Mouse (Mus musculus) adrenal gland, postnatal 36 days (tissue): ENCODE data around the gene Zdhhc1. TPM values are rescaled to one million over a fixed set of nuclear protein-coding genes. Genes with fewer than 3 reads are reported as not detected.

Experiments
- DNase-seq, 2 experiments: peaks; one replicate each; pipeline ENCODE4 v3.0.0; 2021; ENCODE audit warnings: mixed read lengths in 1 of 2
- total RNA-seq, 2 experiments: library from RNA; stranded (reverse); gene quantifications; 2 replicates each; pipeline ENCODE4 v1.2.3; 2021

Zdhhc1 gene
- total RNA-seq, 2 experiments from 2014 or later = 16.0 to 17.7 TPM

DNA sequence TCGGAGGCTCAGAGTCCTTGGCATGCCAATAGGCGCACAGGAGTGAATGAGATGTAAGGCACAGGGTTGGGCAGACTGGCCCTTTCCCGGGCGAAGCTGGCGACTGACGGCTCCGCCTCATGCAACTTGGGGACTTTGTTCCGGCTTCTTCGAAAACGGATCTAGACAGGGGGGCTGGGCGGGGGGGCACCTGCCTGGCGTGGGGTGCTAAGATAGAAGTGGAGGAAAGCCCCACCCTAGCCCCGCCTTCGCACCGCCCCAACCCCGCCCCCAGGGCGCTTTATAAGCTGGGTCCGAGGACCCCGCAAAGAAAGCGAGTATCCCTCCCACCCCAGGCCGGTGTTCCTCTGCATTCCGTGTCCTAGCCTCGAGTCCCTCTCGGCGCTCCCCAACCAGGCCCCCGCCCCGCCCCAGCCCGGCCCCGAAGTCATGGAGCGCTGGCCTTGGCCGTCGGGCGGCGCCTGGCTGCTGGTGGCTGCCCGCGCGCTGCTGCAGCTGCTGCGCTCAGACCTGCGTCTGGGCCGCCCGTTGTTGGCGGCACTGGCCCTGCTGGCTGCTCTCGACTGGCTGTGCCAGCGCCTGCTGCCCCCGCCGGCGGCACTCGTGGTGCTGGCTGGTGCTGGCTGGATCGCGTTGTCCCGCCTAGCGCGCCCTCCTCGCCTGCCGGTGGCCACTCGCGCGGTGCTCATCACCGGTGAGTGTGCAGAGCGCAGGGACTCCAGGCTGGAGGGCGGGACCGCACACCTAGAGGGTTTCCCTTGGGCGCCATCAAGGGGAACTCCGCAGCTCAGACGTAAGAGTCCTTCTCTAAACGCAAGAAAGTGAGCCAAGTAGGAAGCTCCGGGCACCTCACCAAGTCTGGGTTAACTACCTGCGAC, 22.0 kb upstream of the Zdhhc1 start, which contains the start of gene Hsd11b2:
Gene Hsd11b2, plus strand, starts transcription at position 320 of the 878 bp plus-strand sequence.
- peak; percentile 68 for DNase-seq

DNA sequence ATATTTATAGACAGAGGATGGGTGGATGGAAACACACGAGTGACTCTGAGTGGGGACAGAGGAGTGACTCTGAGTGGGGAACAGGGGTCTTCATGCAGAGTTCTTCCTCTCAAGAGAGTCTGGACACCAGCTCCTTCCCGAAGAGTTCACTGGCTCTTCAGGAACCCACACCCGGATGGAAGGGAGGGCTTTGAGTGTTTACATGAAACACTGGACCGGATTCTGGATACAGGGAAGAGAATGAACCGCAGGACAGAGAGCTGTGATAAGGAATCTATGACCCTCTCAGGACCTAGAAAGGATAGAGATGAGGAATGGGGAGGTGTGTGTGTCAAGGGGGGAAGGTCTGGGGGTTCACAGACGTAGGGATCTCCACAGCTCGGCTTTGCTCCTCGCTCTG, 20.6 kb upstream of the Zdhhc1 start:
- DNase-seq = no peak

DNA sequence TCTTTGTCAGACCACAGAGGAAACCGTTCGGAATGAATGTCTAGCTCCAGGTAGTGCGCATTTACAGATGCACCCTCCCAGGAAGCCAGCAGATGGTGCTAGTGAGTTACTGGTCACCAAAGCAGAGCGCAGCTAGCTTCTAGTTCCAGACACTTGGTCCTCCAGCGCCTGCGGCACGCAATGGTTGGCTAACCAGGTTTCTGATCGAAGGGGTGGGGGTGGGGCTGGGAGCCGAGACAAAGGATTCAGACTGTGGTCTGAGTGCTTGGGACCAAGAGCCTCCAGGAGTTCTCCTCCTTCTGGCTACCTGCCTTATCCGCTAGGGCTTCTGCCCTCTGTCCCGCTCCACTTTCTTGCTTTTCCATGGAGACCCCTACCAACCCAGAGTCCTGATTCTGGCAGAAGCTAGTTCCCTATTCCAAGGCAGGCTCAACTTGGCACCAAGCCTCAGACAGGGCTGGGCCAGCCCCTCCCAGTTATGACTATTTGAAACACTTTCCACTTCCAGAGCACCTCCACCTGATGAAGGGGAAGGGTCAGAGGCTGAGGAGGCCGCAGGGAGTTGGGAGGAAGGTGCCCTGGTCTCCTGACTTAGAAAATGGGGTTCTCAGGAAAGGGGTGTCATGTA, 19.4 kb upstream of the Zdhhc1 start:
- DNase-seq = peak; percentile 77 to 83

DNA sequence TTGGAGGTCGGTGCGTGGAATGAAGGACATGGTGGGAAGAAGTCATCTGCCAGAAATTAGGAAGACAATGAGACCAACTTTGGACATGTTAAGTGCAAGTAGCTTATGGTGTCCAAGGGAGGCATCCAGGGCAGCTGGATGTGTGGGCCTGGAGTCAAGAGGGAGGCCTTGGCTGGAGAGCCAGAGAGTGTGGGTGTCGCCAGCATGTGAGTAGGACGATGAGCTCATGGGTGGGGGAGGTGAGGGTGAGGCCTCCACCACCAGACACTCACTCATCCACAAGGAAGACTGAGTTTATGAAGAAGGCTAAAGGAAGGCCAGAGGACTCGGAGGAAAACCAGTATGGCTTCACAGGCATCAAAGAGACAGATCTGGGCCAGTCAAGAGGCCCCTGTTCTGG, 18.0 kb upstream of the Zdhhc1 start:
- peak; percentile 80 to 83 for DNase-seq

DNA sequence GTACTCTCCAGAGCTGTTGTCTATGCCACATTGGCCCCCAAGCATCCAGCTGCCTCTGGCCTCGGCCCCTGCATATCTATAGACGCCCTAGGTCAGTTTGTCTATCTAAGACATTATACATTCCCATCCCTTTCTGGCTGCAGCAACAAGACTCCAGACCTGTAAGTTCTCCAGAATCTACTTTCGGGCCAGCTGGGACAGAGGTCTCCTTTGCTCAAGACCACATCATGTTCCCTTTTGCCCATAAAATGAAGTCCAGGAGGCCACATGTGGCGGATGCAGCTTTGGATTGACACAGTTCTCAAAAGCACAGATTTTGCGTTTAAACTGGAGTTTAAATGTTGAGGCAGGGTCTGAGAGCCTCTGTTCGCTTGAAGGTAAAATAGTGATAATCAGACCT, 17.5 kb upstream of the Zdhhc1 start:
- DNase-seq = no peak

DNA sequence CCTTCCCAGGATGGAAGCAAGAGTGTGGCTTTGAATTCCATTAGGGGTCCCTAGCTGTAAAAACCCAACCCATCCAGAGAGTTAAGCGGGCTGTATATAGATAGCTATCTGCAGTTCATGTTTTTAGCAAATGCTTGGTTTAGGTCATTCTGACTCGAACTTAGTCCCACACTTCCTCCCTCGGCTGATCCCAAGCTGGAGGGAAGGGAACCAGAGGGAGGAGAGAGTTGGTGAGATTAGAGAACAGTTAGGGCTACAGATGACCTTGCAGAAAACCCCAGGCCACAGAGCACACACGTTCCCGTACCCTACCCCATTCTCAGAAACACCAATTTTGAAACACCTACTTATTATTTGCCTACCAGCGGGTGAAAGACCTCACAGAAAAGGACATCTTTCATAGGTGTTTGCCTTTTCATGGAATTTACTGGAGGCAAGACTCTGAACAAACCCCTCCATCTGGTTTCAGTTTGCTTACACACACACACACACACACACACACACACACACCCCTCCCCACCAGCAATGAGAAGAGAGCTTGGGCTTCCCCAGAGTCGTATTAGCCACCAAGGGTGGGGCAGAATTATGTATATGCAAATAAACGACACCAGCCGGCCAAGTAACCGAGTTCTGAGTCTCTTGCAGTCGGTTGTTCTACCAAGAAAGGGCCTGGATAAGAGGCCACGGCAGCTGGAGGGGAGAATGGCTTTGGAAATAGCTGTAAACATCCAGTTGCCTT, 13.5 kb upstream of the Zdhhc1 start:
- no peak for DNase-seq

DNA sequence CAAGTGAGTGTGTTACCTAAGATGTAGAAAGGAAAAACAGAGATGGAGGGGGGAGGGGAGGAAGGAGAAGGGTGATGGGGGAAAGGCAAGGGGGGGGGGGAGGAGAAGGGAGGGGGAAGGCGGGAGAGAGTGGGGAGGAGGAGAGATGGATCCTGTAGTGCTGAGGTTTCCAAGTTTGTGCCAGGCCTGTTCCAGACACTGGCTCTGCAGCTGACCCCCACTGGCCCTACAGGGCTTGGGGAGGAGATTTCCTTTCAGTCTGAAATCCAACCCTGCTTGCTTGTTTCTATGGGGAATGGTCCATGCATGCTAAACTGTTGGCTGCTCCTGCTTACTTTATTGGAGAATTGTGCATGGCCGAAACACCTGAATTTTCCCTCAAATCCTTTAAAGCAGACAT, 12.1 kb upstream of the Zdhhc1 start:
- no peak for DNase-seq

DNA sequence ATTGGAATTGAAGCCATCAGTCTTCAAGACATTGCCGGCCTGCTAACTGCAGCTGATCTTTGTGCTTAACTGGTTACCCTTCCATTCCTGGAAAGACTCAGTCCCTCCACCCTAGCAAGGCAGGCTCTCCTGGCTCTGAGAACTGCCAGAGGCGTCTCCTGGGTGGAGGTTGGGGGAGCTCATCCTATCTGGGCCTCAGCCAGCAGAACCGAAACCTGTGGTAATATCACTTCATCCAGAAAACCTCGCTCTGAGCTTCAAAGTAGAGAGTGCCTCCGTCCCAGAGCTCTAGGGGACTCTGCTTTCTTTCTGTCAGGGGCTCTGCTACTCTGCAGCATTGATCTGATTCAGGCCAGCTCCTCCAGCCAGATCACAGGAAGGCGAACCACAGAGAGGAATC, 10.3 kb upstream of the Zdhhc1 start:
- DNase-seq = no peak

DNA sequence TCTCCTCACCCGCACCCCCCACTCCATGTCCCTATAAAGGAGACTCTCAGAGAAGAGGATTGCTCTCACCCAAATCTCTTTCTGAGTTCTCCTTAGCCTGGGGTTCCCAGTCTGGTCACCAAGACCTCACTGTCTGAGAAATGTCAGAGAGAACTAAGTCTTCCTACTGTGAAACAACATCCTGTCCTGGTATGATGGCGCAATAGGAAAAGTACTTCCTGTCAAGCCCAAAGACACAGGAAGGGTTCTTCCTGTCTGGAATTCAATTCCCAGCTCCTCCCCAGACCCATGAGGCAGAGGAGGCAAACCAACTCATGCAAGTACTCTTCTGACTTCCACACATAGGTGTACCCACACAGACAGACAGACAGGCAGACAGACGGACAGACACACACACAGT, 7.9 kb upstream of the Zdhhc1 start:
- no peak for DNase-seq

DNA sequence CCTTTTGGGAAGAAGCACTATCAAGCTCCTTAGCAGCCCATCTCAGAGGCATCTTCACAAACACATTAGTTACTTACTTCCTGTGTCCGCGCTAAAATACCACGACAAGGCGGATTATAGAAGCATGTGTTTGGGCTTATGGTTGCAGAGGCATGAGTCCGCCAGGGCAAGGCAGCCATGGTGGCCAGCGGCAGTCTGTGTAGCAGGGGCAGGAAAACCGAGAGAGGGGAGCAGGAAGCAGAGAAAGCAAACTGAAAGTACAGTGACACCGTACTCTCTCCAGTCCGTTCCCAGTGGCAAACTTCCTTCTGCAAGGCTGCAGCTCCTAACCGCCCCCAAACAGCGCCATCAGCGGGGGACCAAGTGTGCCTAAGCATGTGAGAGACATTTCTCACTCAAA, 3.1 kb upstream of the Zdhhc1 start:
- DNase-seq = no peak

DNA sequence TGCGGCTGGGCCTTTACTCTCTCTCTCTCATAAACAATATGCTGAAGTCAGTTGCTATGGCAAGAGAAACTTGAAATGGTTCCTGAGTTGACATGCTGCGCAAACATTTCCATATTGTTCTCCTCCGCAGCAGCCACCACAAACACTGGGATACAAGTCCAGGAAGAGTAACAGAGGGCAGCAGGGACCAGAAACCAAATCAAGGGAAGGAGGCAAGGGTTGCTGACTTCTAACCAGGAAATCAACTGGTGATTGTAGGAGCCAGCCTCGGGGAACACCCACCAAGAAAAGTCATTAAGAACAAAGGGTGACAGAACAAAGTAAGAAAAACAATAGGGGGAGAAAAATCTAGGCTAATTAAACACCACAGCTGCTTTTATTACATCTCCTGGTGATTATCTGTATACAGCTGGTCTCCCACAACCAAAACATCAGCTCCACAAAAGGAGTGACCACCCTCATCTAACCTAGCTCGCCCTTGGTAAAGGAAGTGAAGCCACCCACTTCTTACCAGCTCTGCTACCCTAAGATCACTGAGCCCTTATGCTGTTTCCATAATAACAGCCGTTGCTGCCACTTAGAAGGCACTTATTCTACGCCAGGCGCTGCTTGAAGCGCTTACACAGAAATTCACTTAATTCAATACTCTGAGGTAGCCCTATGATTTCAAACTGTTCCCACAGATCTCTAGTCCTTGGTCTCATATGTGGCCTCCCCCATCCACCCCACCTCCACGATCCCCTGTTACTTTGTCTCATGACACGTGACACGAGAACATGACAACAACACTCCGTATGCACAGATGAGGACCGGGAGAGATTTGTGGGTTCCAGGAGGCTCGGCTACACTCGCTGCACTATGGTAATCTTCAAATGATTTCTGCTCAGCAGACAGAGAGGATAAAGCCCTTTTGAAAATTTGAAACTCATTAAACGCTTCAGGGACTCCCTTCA, 1.1 kb downstream of the Zdhhc1 start:
- no peak for DNase-seq

DNA sequence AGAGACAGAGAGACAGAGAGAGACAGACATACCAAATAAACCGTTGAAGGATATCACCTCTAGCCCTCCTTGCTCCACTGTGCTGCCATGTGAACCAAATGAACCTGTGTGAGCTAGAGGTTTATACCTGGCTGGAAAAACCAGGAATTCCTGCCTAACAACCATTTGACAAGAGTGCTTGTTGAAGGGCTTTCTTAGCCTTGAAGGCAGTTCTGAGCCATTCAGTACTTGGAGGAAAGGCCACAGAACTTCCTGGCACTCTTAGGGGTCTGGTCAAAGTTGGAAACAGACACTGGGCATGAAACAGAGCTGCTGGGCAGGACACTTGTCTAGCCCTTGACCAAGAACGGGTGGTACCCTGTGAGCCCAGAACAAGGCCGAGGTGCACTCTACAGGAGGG, 2.1 kb downstream of the Zdhhc1 start:
- DNase-seq = no peak

DNA sequence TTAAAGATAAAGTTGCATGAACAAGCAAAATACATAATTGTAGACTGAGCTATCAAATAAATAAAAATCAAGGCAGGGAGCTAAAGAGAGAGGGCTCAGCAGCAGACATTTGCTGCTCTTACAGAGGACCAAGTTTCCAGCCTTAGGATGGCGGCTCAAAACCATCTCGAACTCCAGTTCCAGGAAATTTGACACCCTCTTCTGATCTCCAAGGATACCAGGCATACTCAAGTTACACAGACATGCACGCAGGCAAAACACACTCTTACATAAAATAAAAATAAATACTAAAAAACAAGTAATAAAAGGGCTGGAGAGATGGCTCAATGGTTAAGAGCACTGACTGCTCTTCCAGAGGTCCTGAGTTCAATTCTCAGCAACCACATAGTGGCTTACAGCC, 3.2 kb downstream of the Zdhhc1 start:
- no peak for DNase-seq

DNA sequence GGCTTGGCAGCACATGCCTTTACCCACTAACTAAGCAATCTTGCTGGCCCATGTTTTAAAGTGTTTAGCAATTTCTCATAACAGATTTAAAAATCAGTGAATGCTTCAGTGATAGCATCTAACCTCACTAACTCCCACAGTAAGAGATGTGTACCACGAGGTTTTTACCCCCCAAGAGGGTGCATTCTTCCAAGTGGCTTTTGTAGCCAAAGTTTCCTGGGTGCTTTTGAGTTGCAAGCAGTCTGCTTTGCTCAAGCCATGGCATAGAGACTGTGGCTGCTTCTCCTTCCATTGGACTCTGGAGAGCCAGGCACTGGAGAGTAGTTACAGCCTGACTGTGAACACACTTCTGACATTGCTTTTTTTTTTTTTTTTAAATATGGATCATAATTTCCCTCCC, 7.4 kb downstream of the Zdhhc1 start:
- no peak for DNase-seq

DNA sequence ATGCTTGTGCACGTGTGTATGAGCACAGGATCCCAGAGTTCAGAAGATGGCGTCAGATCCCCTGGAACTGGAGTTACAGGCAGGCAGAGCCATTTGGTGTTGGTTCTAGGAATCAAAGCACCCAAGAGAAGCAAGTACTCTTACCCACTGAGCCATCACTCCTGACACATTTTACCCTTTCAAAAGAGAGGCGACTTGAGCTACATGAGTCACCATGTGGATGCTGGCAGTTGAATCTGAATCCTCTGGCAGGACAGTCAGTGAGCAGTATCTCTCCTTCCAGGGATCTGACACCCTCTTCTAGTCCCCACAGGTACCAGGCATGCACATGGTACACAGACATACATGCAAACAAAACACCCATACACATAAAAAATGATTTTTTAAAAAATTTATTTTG, 8.6 kb downstream of the Zdhhc1 start:
- no peak for DNase-seq

DNA sequence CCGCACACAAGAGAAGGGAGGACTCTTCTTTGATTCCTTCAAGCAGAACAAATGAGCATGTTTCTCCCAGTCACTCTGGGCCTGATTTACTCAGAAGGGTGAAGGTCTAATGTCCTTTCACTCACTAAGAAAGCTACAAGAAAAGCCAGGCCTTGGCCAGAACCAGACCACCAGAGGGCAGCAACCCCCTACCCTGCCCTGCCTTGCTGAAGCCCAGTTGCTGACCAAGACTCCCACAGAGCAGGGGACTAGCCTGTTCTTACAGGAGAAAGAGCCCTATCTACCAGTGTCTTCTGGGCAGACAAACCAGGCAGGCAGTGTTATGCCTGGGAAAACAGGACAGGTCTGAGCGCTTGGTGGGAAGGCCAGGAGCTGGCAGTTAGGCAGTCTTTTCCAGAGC, 12.3 kb downstream of the Zdhhc1 start:
- DNase-seq = peak; percentile 51 to 66

DNA sequence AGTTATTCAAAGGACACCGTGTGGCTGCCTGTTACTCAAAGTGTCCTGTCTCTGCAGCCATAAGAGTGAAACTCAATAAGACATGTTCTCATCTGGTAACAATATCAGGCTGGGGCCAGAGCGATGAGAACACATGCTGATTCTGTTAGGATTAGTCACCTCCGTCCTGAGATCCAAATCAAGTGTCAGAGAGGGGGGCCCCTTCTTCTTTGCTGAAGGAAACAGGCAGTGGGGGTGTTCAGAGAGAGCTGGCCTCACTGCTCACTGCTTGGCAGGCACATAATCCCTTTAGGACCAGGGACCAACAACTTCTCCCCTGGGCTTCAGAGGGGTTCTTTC, 12.7 kb downstream of the Zdhhc1 start:
- no peak for DNase-seq

DNA sequence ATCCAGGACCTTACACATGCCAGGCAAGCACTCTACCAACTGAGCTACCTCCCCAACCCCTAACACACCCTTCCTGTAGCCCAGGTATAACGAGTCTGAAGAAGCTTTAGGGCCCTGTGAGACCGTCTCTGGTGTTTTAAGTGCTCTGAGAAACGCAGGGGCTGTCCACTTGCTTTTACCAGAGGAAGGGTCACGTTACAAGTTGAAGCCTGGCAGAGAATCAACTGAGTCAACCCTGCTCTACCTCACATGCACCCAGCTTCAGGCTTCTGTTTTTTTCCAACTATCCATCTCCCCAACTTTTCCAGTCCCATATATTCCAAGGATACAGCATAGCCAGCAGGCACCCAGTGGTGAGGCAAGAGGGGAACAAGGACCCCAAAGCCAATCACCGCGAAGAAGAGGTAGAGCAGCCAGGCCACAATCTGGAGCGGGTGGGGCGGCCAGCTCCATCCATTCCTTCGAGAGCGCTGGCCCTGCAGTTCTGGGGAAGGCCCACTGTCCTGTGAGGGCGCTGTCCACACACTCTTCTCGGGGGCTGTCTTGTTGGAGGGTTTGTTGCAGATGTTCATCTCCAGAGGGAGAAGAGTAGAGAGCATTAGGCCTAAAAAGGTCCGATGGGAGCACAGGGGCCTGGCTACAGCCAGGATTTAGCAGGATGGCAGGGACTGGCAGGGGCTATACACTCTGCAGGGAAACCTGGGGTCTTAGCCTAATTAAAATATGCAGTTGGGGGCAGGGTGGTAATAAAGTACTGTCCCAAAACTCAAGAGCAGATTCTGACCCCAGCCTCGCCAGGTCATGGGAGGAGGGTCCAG, 13.3 kb downstream of the Zdhhc1 start:
- peak; percentile 46 to 60 for DNase-seq

DNA sequence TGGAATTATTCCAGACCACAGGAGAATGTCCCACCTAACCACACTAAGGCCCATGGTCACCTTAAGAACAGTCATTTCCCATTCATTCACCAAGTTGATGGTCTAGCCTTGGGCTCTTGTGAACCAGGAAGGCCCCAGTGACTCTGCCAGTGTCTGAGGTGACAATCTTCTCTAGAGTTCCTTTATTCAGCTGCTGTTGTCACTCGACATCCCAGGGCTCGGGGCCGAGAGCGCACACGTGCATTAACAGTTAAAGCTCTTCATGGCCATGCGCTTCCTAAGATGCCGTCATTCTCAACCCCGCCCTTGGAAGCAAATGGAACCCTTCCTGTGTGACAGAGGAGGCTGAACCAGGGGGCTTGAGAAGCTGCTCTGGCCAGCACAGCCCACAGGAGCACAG, 14.6 kb downstream of the Zdhhc1 start:
- DNase-seq = no peak

DNA sequence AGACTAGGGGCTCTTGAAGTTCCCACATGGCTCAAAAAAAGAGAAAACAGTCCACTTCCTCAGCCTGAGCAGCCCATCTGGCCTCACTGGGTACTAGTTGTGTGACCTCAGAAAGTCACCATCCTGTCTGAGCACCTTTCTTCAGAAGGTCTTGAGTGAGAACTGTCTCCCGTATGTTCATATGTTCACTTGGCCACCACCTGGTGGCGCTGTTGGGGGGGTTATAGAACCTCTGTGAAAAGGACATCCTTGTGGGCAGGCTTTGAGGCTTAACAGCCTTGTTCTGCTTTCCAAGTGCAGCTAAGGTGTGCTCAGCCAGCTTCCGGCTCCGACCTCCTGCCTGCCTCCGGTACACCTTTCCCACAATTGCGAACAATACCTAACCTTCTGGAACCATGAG, 15.2 kb downstream of the Zdhhc1 start:
- peak; percentile 49 to 64 for DNase-seq

DNA sequence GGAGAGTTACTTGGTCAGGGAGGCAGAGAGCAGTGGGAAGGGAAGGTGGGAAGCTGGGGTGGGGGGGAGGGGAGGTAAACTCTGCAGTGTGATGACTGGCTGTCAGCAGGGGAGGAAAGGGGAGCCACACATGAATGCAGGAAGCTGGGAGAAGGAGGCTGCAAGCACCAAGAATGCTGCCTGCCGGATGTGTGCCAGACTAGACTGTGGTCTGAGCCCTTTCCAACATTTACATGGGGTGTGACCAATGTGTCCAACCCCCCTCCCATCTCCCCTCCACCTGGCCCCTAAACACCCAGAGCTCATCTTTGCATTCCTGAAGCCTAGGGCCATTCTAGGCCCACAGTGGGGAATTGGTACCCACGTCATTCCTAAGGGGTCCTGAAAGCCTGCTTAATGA, 15.7 kb downstream of the Zdhhc1 start:
- no peak for DNase-seq
